Mouse (Mus musculus): Measurements from ENCODE around the gene ccdc198.

ccdc198 gene

GRCm38 (mm10) chr14:49197031-49197527 lies 48.2 kb downstream of the ccdc198 start:
- DNase-seq (ENCODE audit: low read depth) = no peak

- no peak for DNase-seq (ENCODE audit: low read depth)
Measured at GRCm38 (mm10) chr14:49186270-49186669, 59.0 kb downstream of the ccdc198 start.

- no peak for DNase-seq (ENCODE audit: low read depth)
Measured at GRCm38 (mm10) chr14:49179736-49180135, 65.5 kb downstream of the ccdc198 start.

GRCm38 (mm10) chr14:49173290-49174135 lies 71.8 kb downstream of the ccdc198 start:
- no peak for DNase-seq (ENCODE audit: low read depth)

- DNase-seq (ENCODE audit: low read depth) = peak; percentile 20
Measured at GRCm38 (mm10) chr14:49172582-49172988, 72.7 kb downstream of the ccdc198 start.

GRCm38 (mm10) chr14:49171867-49172581 lies 73.2 kb downstream of the ccdc198 start, which contains the start of gene Naa30:
Naa30 (plus strand) TSS chr14:49172226.
- DNase-seq (ENCODE audit: low read depth) = peak; percentile 86

GRCm38 (mm10) chr14:49171286-49171685 lies 74.0 kb downstream of the ccdc198 start:
- DNase-seq (ENCODE audit: low read depth) = no peak
